Mouse (Mus musculus): ENCODE measurements around the gene Iffo1. TPM values are rescaled to one million over a fixed set of nuclear protein-coding genes. Genes with fewer than 3 reads are reported as not detected.

Gene Iffo1
- polyA plus RNA-seq, 1 experiment from 2014 or later: 11.3 TPM

- Histone ChIP-seq H3K27ac (ENCODE audit: poor library complexity, severe bottlenecking) (peak overlapping the region; percentile 56; the same call in 1 of the 2 replicates), H3K36me3 (peaks cover 80% of the 10 kb centered on the region)
- 73% methylated on average over 6 of the region's 6 CpGs for WGBS
Observed at GRCm38 (mm10) chr6:125170194-125170593, 25.2 kb downstream of the Iffo1 start.

GRCm38 (mm10) chr6:125172474-125172873 is 27.4 kb downstream of the Iffo1 start:
- 63% methylated on average over 2 of the region's 2 CpGs for WGBS
- Histone ChIP-seq H3K4me2 (no peak overlapping the region), H3K4me3 (no peak overlapping the region), H3K4me1 (replicated peaks) (peaks cover 14% of the 10 kb centered on the region), H3K9ac (no peak overlapping the region), H3K9me3 (replicated peaks) (no peaks in the 10 kb centered on the region), H3K27ac (ENCODE audit: poor library complexity, severe bottlenecking) (no peak overlapping the region), H3K27me3 (replicated peaks) (no peaks in the 10 kb centered on the region), H3K36me3 (peaks cover 100% of the 10 kb centered on the region)
- no peak for ATAC-seq (ENCODE audit: insufficient number of reproducible peaks, low FRiP score)

More at GRCm38 (mm10) chr6:125170194-125170593, 25.2 kb downstream of the Iffo1 start:
- Histone ChIP-seq H3K4me1 (replicated peaks) (peaks cover 26% of the 10 kb centered on the region), H3K4me2 (no peak overlapping the region), H3K4me3 (no peak overlapping the region), H3K9ac (no peak overlapping the region), H3K9me3 (replicated peaks) (no peaks in the 10 kb centered on the region), H3K27me3 (replicated peaks) (no peaks in the 10 kb centered on the region)
- ATAC-seq (ENCODE audit: insufficient number of reproducible peaks, low FRiP score): no peak

- no peak for ATAC-seq (ENCODE audit: insufficient number of reproducible peaks, low FRiP score)
- no peak overlapping the region for H3K27ac ChIP-seq (ENCODE audit: poor library complexity, severe bottlenecking)
- peaks cover 6% of the 10 kb centered on the region; the same call in 1 of the 2 replicates for H3K4me1 ChIP-seq (replicated peaks)
- no peak overlapping the region for H3K9ac ChIP-seq
- peaks cover 100% of the 10 kb centered on the region for H3K36me3 ChIP-seq
- no peaks in the 10 kb centered on the region for H3K9me3 ChIP-seq (replicated peaks)
- no peak overlapping the region for H3K4me3 ChIP-seq
- WGBS: 88% methylated on average over 7 of the region's 7 CpGs
- H3K27me3 ChIP-seq (replicated peaks): no peaks in the 10 kb centered on the region
- H3K4me2 ChIP-seq: no peak overlapping the region
Observed at GRCm38 (mm10) chr6:125173256-125173655, 28.2 kb downstream of the Iffo1 start.

- H3K27me3 ChIP-seq (replicated peaks): no peaks in the 10 kb centered on the region
- WGBS: 91% methylated on average over 5 of the region's 5 CpGs
- no peak overlapping the region for H3K4me2 ChIP-seq
- H3K27ac ChIP-seq (ENCODE audit: poor library complexity, severe bottlenecking): no peak overlapping the region
- H3K4me1 ChIP-seq (replicated peaks): 0 out of 2 replicates have a peak, but pooled peaks cover 4% of the 10 kb centered on the region
- peaks cover 100% of the 10 kb centered on the region for H3K36me3 ChIP-seq
- H3K4me3 ChIP-seq: no peak overlapping the region
- H3K9ac ChIP-seq: no peak overlapping the region
- ATAC-seq (ENCODE audit: insufficient number of reproducible peaks, low FRiP score): no peak
- no peaks in the 10 kb centered on the region for H3K9me3 ChIP-seq (replicated peaks)
Observed at GRCm38 (mm10) chr6:125175469-125175868, 30.4 kb downstream of the Iffo1 start.

- Histone ChIP-seq H3K9me3 (replicated peaks) (no peaks in the 10 kb centered on the region), H3K4me2 (no peak overlapping the region), H3K4me3 (no peak overlapping the region), H3K36me3 (peaks cover 98% of the 10 kb centered on the region), H3K27ac (ENCODE audit: poor library complexity, severe bottlenecking) (no peak overlapping the region), H3K9ac (no peak overlapping the region), H3K27me3 (replicated peaks) (no peaks in the 10 kb centered on the region), H3K4me1 (replicated peaks) (no peaks in the 10 kb centered on the region)
- no peak for ATAC-seq (ENCODE audit: insufficient number of reproducible peaks, low FRiP score)
- 93% methylated on average over 7 of the region's 7 CpGs for WGBS
Observed at GRCm38 (mm10) chr6:125179601-125180000, 34.6 kb downstream of the Iffo1 start.

GRCm38 (mm10) chr6:125182133-125182532 is 37.1 kb downstream of the Iffo1 start:
- Histone ChIP-seq H3K4me1 (replicated peaks) (no peaks in the 10 kb centered on the region), H3K9me3 (replicated peaks) (no peaks in the 10 kb centered on the region), H3K27ac (ENCODE audit: poor library complexity, severe bottlenecking) (no peak overlapping the region), H3K36me3 (peaks cover 98% of the 10 kb centered on the region), H3K9ac (no peak overlapping the region), H3K27me3 (replicated peaks) (no peaks in the 10 kb centered on the region), H3K4me2 (no peak overlapping the region), H3K4me3 (no peak overlapping the region)
- WGBS: 89% methylated on average over 5 of the region's 5 CpGs
- no peak for ATAC-seq (ENCODE audit: insufficient number of reproducible peaks, low FRiP score)

GRCm38 (mm10) chr6:125186203-125186602 is 41.2 kb downstream of the Iffo1 start:
- Histone ChIP-seq H3K9me3 (replicated peaks) (no peaks in the 10 kb centered on the region), H3K27ac (ENCODE audit: poor library complexity, severe bottlenecking) (no peak overlapping the region), H3K4me3 (no peak overlapping the region), H3K36me3 (peaks cover 83% of the 10 kb centered on the region), H3K4me2 (no peak overlapping the region), H3K4me1 (replicated peaks) (peaks cover 4% of the 10 kb centered on the region; the same call in 1 of the 2 replicates), H3K9ac (no peak overlapping the region), H3K27me3 (replicated peaks) (no peaks in the 10 kb centered on the region)
- 93% methylated on average over 10 of the region's 10 CpGs for WGBS
- ATAC-seq (ENCODE audit: insufficient number of reproducible peaks, low FRiP score): no peak

- peak overlapping the region; percentile 81 for H3K4me2 ChIP-seq
- H3K4me1 ChIP-seq (replicated peaks): peaks cover 15% of the 10 kb centered on the region
- peak overlapping the region; percentile 78 for H3K4me3 ChIP-seq
- H3K27ac ChIP-seq (ENCODE audit: poor library complexity, severe bottlenecking): peak overlapping the region; percentile 100
- no peaks in the 10 kb centered on the region for H3K27me3 ChIP-seq (replicated peaks)
- peak overlapping the region; percentile 83 for H3K9ac ChIP-seq
- no peak for ATAC-seq (ENCODE audit: insufficient number of reproducible peaks, low FRiP score)
- peaks cover 64% of the 10 kb centered on the region for H3K36me3 ChIP-seq
- H3K9me3 ChIP-seq (replicated peaks): no peaks in the 10 kb centered on the region
Observed at GRCm38 (mm10) chr6:125190816-125191215, 45.8 kb downstream of the Iffo1 start.

- Histone ChIP-seq H3K27me3 (replicated peaks) (no peaks in the 10 kb centered on the region), H3K4me1 (replicated peaks) (peaks cover 15% of the 10 kb centered on the region), H3K9ac (peak within 1 kb of the TSS; percentile 88), H3K4me3 (peak within 1 kb of the TSS; percentile 78), H3K4me2 (peak within 1 kb of the TSS; percentile 81), H3K27ac (ENCODE audit: poor library complexity, severe bottlenecking) (peak within 1 kb of the TSS; percentile 100), H3K9me3 (replicated peaks) (no peaks in the 10 kb centered on the region), H3K36me3 (peaks cover 58% of the 10 kb centered on the region)
- peak; percentile 96 for ATAC-seq (ENCODE audit: insufficient number of reproducible peaks, low FRiP score)
- under 1% methylated on average over 54 of the region's 54 CpGs for WGBS
Observed at GRCm38 (mm10) chr6:125191332-125192015, 46.4 kb downstream of the Iffo1 start, which contains the start of the genes Ncapd2 and Mrpl51. Gene Ncapd2, minus strand, starts transcription at chr6:125191701. Gene Mrpl51, plus strand, starts transcription at chr6:125191801.

- Histone ChIP-seq H3K27ac (ENCODE audit: poor library complexity, severe bottlenecking) (peak overlapping the region; percentile 100), H3K9me3 (replicated peaks) (no peaks in the 10 kb centered on the region), H3K4me1 (replicated peaks) (peaks cover 15% of the 10 kb centered on the region), H3K36me3 (peaks cover 51% of the 10 kb centered on the region), H3K27me3 (replicated peaks) (no peaks in the 10 kb centered on the region), H3K4me3 (peak overlapping the region; percentile 78), H3K9ac (peak overlapping the region; percentile 88), H3K4me2 (peak overlapping the region; percentile 81)
- ATAC-seq (ENCODE audit: insufficient number of reproducible peaks, low FRiP score): peak; percentile 93
- under 1% methylated on average over 34 of the region's 34 CpGs for WGBS
Observed at GRCm38 (mm10) chr6:125192016-125192714, 47.1 kb downstream of the Iffo1 start.

- peak overlapping the region; percentile 88 for H3K9ac ChIP-seq
- 29% methylated on average over 5 of the region's 5 CpGs for WGBS
- peaks cover 44% of the 10 kb centered on the region for H3K36me3 ChIP-seq
- H3K27me3 ChIP-seq (replicated peaks): no peaks in the 10 kb centered on the region
- H3K4me3 ChIP-seq: peak overlapping the region; percentile 78
- peak overlapping the region; percentile 81 for H3K4me2 ChIP-seq
- H3K9me3 ChIP-seq (replicated peaks): no peaks in the 10 kb centered on the region
- H3K27ac ChIP-seq (ENCODE audit: poor library complexity, severe bottlenecking): peak overlapping the region; percentile 100
- no peak for ATAC-seq (ENCODE audit: insufficient number of reproducible peaks, low FRiP score)
- peaks cover 15% of the 10 kb centered on the region for H3K4me1 ChIP-seq (replicated peaks)
Observed at GRCm38 (mm10) chr6:125192841-125193240, 47.8 kb downstream of the Iffo1 start.

All from heart, embryonic 12.5 days (tissue).